Mouse (Mus musculus) hindlimb bud, embryonic 11.5 days (tissue): ENCODE data around the gene Olfr1344.
"Not testable (repeated sequence)": the region's sequence is repeated elsewhere in the genome, so short reads cannot be mapped to it uniquely, and the experiment has no call there.

ENCODE experiments used
- DNase-seq: peaks from one replicate; pipeline ENCODE4 v3.0.0-alpha.2; 2012; ENCODE audit warnings: low read depth, low spot score; ENCODE audit errors: extremely low spot score

The Olfr1344 gene

DNA sequence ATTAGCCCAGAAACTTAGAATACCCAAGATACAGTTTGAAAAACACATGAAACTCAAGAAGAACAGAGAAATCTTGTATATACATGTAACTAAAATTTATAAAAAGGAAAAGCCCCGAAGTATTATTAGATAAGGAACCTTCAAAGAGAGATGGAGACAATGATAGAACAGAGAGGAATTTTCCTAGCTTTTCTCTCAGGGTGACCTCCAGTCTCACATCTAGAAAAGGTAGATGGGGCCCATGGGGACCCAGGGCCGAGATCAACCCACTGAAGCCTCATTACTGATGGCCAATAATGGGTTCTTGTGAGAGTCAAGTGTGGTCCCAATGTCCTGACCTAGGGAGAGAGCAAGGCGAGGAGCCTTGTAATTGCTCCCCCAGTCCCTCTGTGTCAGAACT lies at the start of gene Olfr1344:
TSS of gene Olfr1344 (plus strand) at position 301 of the 400 bp plus-strand sequence.
- no peak for DNase-seq

DNA sequence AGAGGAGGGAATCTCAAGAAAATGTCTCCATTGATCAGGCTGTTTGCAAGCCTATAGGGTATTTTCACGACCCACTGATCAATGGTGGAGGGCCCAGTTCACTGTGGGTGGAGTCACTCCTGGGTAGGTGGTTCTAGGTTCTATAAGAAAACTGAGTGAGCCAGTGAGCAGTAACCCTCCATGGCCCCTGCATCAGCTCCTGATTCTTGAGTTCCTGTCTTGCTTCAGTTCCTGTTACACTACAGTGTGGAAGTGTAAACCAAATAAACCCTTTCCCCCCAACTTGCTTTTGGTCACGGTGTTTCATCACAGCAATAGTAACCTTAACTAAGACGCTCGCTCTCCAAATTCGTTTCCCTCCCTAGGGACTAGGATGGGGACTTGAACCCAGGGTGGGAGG lies 49.5 kb upstream of the Olfr1344 start:
- DNase-seq = no peak

- no peak for DNase-seq
These were observed 49.0 kb upstream of the Olfr1344 start for GRCm38 (mm10) chr7:6389449-6389848.

DNA sequence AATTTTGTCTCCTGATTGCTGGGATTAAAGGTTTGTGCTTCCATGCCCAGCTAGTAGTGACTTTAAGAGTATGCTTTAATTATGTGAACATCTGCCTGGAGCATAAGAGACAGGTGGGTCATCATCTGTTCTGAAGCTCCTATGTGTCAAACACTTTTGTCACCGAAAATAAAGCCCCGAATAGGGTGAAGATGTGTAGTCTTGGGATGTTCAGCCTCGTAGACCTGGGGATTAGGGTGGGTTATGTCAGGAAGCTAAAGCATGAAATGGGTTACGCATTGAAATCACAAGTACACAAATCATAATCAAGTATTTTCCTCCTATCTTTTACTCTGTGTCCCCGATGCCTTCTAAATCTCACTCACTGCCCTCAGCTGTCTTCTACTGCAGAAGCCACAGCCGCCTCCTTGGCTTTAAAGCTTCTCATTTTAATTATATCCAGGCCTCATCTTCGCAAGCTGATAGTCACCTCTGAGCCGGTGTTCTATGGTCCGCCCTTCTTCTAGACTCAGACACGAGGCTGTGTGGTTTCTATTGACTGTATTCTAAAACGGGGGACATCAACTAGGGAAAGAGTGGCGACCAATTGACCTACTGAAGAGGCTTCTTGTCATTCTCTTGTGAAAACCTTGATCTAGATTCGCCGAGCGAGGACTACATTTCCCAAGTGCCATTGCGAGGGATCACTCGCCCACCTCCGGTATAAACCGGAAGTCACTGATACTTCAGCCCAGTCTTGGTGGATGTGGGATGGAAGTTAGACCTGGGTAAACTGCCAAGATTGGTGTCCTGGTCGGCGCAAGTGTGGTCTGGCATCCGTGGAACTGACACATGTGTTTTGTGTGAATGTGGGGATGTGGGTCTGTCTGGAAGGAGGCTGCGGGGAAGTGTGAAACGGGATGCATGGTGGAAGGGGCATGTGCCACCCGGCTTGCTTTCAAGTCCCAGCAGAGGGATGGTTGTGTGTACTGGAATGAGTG lies 40.2 kb upstream of the Olfr1344 start, which contains the start of gene Smim17:
TSS of gene Smim17 (plus strand) at position 720 of the 980 bp plus-strand sequence.
- no peak for DNase-seq

DNA sequence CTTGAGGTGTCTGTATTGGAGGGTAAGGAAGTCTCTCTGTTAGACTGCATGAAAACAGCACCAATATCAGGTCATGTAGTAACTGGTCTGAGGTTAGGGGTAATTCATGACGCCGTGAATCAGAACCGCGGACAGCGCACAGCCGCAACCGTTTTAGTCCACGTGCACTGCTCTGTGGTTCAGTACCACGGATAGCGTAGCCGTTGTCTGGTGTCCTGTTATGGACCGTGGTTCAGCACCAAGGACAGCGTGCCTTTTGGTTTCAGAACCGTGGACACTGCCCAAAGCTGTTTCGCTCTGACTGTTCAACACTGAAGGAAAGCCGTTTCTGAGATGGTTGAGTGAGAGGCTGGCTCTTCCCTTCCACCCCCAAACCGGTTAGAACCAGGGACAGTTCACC lies 28.4 kb upstream of the Olfr1344 start, which contains the start of gene Gm20715:
TSS of gene Gm20715 (plus strand) at position 235 of the 400 bp plus-strand sequence.
- DNase-seq = peak; percentile 98

DNA sequence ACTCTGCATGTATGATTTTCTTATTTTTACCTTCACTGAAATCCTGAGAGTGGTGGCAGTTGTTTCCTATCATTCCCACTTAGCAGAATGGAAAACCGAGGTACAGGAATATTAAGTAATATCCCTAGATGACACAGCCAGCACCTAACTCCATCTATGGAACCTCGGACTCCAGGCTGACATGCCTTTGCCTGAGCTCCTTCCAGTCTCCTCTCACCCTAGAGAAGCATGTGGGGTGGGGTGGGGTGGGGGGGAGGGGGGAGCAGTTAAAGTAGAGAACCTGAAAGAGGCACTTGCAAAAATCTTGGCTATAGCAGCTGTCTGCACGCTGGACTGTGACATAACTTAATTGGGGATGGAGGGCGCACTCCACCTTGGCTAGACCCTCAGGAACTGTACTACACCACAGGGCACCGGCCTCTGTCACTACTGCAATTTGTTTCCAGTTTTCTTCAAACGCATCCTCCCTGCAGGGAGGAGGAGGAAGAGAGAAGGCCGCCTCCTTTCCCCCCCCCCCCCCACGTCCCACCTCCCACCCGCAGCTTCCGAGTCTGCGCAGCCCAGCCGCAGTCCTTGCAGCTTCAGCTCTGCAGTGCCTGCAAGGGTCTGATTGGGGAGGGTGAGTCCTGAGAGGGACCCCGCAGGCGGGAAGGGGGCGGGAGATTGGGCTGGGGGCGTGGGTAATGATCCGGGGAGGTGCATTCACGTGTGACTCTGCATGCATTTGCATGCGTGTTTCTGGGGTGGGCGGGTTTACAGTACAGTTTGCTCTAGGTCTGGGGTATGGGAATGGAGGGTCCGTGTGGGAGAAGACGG lies 23.7 kb upstream of the Olfr1344 start:
- DNase-seq = no peak

DNA sequence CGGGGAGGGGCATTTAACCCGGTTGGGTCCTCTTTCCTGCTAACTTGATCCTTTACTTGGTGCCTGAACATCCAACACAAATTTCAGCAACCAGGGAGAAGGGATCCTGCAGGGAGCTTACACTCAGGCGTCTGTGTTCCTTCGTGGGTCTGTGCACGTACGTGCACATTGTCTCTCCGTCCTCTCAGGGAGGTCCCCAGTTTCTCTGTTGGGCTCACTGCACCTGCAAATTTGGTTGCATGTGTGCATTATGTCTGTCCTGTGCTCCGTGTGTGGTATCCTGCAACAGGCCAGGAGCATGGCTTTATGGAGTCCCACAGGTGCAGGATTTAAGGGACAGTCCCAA lies 23.1 kb upstream of the Olfr1344 start:
- no peak for DNase-seq

DNA sequence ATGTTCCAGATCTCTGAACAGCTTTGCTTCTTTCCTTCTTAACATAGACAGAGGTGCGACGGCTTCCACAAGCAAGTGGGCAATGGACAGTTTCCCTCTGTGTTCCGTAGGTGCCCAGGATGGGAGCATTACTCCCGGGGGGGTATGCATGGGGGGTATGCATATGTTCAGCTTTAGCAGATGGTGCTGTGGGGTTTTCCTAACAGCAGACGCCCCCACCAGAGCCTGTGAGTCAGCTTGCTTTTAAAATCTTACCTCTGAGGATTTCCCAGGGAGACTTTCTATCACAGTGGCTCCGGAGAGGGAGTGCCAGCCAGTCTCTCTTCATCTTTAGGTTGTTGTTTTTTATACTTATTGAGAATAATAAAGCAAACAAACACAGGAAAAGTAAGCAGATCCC lies 18.6 kb upstream of the Olfr1344 start:
- no peak for DNase-seq

DNA sequence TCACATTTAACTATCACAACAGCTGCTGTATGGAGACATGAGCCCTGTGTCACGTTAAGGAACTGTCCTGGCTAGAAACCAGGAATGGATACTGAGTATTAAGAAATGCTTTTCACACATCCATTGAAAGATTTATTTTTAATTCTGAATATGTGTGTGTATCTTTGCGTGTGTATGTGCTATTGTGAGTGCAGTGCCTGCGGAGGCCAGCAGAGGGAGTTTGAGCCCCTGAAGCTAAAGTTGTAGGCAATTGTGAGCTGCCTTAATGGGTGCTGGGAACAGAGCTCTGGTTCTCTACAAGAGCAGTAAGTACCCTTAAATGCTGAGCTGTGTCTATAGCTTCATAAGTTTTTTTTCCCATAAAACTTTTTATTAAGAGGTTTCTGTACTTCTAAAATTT lies 9.1 kb upstream of the Olfr1344 start:
- DNase-seq = no peak

- DNase-seq = no peak
These were observed 8.1 kb upstream of the Olfr1344 start for GRCm38 (mm10) chr7:6430342-6430741.

DNA sequence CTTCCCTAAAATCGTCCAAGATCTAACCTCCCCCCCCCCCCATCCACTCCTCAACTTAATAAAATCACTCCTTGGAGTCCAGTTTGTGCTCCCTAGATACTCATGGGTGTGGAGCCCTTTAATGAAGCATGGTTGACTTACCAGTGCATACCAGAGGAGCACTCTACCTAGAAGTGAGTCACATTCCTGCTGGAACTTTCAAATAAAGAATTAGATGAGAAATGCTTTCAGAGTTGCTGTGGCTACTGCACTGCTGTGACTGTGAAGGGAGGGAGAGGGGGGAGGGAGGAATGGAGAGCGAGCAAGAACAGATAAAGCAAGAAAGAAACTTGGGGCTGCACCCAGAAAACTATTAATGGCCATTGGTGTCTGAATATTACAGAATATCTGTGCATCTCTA lies 2.7 kb downstream of the Olfr1344 start:
- no peak for DNase-seq

DNA sequence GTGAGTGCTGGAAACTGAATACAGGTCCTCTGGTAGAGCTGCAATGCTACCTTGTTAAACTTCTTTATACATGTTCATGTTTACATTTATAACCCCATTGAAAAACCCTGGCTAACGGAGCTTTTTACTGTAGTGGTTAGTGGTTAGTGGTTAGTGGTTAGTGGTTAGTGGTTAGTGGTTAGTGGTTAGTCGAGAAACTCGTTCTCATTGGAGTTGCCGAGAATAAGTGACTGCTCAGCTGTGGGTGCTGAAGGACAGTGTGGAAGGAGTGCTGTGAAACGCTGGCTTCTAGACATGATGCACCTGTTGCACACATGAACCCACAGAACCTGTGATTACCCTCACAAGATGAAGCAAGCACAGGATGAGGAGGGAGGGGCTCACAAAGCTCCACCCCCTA lies 9.3 kb downstream of the Olfr1344 start:
- DNase-seq = no peak

- no peak for DNase-seq
These were observed 17.4 kb downstream of the Olfr1344 start, which contains the start of gene Olfr1336 for GRCm38 (mm10) chr7:6455868-6456267. Gene Olfr1336 (plus strand): TSS chr7:6456168.

DNA sequence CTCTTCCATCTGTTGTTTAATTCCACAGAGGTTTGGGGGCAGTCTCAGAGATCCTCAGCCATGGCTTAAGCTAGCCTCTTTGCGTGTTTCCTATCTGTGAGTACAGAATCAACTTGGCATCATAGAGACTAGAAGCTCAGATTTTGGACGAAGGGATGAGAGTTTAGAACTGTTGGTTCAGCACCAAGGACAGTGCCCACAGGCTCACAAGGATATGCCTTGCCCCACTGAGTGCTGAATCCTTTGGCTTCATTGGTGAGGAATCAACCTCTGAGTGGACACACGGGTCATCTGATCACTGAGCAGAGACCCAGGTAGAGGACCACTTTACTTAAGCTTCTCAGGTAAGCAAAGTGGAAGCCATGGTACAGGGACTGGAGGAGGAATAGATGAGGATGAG lies 17.9 kb downstream of the Olfr1344 start:
- no peak for DNase-seq

GRCm38 (mm10) chr7:6466951-6467350 lies 28.5 kb downstream of the Olfr1344 start, which contains the start of gene Olfr1346:
Gene Olfr1346 (plus strand): TSS chr7:6467101.
- DNase-seq = no peak

- not testable (repeated sequence) for DNase-seq
These were observed 39.1 kb downstream of the Olfr1344 start for GRCm38 (mm10) chr7:6477633-6478032.

GRCm38 (mm10) chr7:6486841-6487240 lies 48.4 kb downstream of the Olfr1344 start, which contains the start of gene Olfr5:
Gene Olfr5 (minus strand): TSS chr7:6486941.
- no peak for DNase-seq
